Mouse (Mus musculus): ENCODE results near the gene Srebf2.

Srebf2 gene

DNA sequence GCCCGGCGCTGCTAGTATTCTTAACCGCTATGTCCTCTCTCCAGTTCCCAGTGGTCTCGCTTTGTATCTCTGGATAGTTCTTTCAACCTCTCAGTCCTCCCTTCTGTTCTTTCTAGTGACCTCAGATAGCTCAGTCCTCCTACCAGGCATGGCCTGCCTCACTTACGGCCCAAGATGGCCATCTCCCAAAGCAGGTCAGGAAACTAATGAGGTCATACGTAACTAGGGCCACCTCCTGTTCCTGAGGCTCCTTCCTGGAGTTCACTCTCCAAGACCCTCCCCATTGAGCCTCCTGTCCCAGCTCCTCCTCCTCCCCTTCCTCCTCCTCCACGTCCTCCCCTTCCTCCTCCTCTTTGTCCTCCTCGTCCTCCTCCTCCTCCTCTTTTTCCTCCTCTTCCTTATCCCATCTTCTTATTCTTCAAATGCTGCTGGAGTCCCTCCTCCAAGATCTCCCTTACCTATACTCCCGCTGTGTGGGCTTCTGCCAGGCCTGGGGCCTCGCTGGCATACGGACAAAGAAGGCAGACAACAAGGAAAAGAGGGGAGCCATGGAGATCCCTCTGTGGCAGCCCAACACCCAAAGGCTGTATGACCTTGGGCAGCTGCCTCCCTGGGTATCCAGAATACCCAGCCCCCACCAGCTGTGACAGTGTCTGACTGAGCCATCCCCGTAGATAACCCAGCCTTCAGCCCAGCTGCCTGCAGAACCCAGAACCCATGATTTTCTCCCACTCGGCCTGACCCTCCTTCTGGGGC is 62.5 kb downstream of the Srebf2 start:
- no peak for DNase-seq

DNA sequence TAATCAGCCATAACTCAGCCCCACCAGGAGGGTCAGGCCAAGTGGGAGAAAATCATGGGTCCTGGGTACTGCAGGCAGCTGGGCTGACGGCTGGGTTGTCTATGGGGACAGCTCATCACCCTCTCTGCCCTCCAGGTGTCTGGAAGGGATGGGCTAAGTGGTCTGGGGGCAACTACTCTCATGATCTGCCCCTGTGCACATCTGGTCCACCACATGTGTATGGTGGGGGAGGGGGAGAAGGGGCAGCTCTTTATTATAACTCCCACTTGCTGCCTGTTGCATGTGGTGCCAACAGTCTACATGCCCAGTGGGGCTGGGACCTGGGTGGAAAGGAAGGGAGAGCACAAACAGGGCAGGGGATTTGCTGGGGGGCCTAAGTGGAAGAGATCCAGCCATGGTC is 63.8 kb downstream of the Srebf2 start:
- DNase-seq: no peak

GRCm38 (mm10) chr15:82211281-82211680 is 64.3 kb downstream of the Srebf2 start:
- DNase-seq: no peak

DNA sequence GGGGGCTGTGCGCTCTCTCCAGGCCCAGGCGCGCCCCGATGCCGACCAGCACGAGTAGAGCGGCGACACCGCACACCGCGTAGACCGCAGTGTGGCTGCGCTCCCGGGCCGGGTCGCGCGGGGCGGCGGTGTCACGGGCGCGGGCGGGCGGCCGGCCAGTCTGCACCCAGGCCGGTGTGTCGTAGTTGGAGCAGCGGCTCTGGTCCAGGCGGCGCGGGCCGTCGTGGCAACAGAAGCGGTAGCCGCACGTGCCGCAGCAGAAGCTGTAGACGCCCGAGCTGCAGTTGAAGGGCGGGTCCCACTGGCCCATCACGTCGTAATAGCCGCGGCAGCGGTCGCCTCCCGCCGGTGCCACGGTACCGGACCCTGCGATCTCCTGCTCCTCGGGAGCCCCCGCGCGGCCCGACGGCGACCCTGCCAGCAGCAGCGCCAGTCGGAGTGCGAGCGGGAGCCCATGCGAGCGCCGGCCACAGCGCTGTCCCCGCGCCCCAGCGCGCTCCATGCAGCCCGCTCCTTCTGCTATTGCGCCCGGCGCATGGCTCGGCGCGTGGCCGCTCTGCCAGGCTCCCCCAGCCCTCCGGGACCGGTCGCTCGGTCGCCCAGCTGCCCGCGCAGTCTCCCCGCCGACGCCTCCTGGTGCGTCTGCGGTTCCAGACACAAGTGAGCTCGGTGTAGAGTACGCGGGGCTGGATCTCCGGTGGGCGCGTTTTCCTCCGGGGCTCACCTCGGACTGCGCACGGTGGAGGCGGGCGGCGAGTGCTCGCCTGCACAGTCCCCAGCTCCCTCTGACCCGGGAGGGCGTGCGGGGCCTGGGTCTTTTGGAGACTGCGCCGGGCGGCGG is 65.2 kb downstream of the Srebf2 start:
- DNase-seq: peak in 1 of 2 experiments; percentile 48

- DNase-seq: peak in 1 of 2 experiments; percentile 27
These were observed 65.7 kb downstream of the Srebf2 start, which contains the start of gene Shisa8 for GRCm38 (mm10) chr15:82212752-82213063. Gene Shisa8 (minus strand): TSS chr15:82212815.

DNA sequence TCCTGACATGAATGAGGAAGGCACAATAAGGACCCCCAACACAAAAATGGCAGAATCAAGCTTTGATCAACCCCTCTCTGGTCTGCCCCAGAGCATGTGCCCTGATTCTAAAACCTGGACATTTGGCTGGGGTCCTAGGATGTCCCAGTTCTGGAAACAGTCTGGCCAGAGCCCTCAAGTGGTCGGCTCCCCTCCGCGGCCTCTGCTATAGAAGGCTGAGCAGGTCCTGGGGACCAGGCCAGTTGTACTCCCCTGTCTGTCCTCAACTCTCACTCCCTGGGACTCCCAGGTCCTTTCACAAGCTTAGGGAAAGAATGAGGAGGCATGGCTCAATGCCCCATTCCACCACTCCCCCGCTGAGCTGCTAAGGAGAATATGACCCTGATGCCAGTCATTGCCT is 66.2 kb downstream of the Srebf2 start:
- no peak for DNase-seq

DNA sequence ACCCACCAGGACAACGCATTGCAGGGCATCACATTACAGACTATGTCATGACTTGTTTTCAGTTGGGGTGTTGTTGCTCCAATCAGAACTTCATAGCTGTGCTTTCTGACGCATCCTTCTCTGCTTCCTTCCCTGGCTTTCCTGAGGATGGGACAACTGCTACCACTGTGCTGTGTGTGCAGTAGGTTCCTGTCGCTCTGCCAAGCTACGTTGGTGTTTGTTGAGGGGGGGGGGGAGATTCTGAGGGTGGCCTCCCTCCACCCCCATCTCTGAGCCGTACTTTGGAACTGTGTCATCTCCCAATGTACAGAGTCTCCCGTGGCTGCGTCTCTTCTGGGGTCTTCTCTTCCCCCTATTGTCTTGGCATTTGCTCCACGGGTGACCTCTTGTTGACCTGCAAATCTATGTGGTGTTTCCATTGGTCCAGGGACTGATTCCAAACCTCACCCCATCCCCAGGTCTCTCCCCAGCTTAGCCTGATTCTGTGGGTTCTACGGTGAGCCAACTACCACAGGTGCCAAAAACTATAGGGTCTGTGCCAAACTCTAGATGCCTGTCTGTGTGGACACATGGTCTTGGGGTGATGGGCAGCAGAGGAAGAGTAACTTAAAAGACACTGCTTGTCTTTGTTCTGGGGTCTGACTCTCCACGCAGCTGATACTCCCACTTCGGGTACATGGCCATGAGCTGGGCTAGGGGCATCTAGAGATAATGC is 68.5 kb downstream of the Srebf2 start:
- no peak for DNase-seq

GRCm38 (mm10) chr15:82216142-82216827 is 69.3 kb downstream of the Srebf2 start:
- no peak for DNase-seq

DNA sequence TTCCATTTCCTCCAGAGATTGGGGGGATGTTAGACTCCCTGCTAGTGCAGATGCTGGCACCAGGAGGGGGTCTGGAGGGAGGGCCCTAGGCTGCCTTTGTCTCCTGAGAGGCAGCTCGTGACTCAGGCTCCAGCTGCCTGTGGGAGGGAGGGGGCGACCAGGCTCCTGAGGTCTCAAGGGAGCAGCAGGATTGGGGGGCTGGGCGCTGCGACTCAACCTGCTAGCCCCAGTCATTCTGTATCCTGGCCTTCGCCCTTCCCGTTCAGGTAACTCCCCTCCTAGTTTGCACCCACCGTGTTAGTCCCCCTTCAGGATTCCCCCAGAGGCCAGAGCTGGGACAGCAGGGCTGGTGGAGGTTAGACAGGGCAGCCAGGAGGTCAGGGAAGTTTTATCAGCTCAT is 70.1 kb downstream of the Srebf2 start:
- DNase-seq: no peak

DNA sequence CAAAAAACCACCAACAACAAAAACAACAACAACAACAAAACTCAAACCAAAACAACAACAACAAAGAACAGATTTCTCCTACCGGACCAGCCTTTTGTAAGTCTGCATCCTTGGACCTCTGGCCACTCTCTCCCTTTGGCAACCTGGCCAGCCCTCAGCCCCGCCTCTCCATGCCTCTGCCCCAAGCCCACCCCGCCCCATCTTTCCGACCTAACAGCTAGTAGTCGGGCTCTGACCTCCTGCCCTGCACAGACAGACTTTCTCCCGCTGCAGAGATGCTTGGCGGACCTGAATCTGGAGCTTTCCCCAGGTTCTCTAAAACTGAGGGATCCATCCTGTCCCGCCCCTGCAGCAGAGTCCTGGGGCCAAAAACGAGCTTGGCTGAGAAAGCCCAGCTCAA is 71.0 kb downstream of the Srebf2 start:
- no peak for DNase-seq

GRCm38 (mm10) chr15:82218778-82219666 is 72.0 kb downstream of the Srebf2 start:
- peak; percentile 72 to 79 for DNase-seq

DNA sequence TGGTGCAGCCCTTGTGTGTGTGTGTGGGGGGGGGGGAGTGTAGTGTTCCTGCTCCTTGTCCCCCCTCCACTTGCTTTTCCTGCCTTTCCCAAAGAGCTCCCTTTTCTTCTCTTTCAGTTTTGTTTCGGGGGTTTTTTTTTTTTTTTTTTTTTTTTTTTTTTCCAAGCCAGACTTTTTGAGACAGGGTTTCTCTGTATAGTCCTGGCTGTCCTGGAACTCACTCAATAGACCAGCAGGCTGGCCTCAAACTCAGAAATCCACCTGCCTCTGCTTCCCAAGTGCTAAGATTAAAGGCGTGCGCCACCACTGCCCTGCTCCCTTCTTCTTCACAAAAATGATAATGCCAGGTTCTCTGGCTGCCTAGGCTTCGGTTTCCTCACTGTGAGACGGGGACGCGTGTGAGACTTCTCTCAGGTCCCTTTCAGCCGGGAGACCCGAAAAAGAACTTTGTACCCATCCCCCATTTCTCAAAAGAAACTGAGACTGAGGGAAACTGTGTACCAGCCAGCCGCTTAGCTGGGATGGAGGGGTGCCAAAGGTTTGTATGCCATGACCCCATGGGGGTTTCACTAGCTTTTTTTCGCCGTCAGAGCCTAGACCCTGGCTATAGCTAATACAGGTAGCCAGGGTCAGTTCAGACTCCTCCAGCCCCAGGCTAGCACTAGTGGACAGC is 73.2 kb downstream of the Srebf2 start:
- no peak for DNase-seq

- no peak for DNase-seq
These were observed 74.3 kb downstream of the Srebf2 start for GRCm38 (mm10) chr15:82221104-82221860.

DNA sequence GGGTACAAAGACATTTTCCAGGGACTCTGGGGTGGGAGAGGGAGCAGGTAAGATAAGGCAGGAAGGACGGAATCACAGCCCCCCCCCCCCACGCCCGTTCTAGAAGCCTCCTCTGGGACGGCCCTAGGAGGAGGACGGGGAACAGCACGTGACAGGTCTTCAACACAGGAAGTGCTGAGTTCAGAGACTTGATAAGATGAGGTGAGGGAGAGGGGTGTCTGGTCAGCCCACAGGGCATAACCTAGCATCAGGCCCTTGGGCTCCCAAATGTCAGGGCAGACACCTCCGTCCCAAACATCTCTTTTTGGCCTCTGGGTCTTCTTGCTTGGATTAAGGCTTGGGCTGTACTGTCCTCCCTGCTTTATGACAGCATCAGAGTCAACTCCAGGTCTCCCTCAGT is 76.3 kb downstream of the Srebf2 start:
- peak in 1 of 2 experiments; percentile 40 for DNase-seq

DNA sequence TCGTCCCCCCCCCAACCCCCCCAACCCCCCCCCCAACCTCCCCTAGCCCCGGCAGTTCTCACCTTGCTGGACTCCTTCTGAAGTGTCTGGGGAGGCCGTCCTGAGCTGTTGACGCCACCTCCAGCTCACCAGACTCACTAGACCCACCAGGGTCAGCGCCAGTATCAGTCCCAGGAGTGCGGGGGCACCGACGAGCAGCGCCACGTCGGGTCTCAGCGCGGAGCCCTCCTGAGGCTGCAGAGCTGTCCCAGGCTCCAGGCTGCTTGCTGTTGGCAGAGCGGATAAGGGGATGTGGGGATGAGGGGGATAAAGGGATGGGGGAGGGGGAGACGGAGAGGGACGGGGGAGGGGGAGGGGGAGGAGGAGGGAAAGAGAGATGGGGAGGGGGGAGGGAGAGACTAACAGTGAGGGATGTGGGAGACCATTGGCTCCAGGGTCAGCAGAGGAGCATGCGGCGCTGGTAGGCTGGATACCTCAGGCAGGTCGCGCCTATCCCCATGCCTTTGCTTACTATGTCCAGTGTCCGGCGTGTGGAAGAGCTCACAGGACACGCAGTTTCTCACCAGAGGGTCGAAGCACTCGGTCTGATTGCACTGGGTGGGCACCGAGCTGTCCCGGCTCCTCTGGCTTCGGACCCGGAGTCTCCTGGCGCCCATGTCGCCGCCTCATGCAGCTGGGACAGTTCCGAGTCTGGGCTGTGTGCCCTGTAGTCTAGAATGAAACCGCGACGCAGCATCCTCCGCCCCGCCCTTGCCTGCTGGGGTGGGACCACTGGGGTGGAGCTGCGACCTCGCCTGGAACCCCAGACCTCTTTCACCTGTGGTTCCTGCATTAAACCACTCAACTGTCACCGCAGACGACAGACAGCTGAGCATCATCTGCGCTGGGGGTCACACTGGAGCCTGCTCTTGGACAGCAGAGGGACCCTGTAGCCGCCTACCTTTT is 76.9 kb downstream of the Srebf2 start, which contains the start of gene Tnfrsf13c:
TSS of gene Tnfrsf13c (minus strand) at position 713 of the 945 bp plus-strand sequence.
- DNase-seq: peak; percentile 88 to 91

DNA sequence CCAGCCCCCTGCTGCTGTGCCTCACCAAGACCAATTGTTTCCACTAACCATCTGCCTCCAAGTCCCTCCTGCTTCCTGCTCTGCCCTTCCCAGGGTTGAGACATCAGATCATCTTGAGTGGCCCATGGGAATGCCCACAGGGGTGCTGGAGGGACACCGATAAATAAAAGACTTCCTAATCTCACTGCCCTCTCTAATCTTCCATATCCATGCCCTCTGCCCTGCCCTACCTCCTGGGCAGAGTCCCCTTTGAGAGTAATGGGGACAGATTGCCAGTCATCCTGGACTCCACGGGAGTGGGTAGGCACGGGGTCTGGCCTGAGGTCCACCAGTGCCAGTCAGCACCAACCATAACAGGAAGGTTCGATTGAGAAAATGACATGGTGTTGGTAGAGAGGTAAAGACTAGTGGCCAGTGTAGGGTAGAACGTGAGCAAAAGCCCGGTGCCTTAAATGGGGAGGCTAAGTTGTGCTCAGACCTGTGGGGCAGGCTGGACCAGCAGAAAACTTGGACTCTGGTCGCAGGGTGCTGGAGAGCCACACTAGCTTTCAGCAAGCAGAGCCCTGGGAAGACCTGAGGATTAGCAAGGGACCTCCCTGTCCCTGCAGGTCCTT is 77.7 kb downstream of the Srebf2 start:
- DNase-seq: no peak

DNA sequence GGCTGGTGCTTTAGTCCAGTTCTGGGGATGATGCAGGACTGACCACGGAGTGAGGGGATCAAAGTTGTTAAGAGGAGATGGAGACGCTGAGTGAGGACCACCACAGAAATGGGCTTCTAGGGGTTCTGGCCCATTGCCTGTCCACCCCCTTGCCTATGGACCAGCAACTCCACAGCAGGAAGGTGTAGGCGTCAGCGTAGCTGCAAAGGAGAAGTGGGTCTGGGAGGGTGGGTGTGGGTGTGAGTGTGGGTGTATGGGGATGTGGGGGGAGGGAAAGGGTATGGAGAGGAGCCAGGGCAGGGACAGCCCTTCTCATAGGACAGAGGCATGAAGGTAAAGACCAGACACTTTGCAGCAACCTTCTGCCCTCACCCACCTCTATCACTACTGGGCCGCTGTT is 78.8 kb downstream of the Srebf2 start:
- DNase-seq: no peak

DNA sequence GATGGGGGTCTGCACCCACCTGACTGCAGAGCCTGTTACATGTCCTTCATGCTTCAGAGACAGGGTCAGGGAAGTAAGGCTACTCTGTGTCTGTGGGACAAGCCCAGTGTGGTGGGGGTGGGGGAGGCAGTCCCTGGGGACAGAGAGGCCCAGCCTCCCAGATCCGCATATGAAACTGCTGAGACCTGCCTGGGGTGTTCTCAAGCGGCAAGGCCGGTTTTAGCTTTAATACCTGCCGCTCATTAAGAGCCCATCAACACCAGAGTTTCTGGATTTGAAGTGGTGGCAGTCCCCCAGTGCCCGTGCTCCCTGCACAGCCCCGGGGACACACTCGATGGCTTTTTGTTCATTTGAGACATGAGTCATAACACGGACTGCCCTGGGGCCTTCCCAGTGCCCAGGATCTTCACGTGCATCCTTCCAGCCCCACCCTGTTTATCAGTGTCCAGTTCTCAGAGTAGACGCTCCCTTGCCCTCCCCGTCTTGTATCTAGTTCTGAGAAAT is 82.6 kb downstream of the Srebf2 start:
- DNase-seq: peak; percentile 66 to 79
